Mouse (Mus musculus): ENCODE data around the gene Rnf149. TPM values are rescaled to one million over a fixed set of nuclear protein-coding genes. Genes with fewer than 3 reads are reported as not detected.

The Rnf149 gene
- total and polyA plus RNA-seq, 3 experiments = 12.6 to 32.3 (median 21.5) TPM

DNA sequence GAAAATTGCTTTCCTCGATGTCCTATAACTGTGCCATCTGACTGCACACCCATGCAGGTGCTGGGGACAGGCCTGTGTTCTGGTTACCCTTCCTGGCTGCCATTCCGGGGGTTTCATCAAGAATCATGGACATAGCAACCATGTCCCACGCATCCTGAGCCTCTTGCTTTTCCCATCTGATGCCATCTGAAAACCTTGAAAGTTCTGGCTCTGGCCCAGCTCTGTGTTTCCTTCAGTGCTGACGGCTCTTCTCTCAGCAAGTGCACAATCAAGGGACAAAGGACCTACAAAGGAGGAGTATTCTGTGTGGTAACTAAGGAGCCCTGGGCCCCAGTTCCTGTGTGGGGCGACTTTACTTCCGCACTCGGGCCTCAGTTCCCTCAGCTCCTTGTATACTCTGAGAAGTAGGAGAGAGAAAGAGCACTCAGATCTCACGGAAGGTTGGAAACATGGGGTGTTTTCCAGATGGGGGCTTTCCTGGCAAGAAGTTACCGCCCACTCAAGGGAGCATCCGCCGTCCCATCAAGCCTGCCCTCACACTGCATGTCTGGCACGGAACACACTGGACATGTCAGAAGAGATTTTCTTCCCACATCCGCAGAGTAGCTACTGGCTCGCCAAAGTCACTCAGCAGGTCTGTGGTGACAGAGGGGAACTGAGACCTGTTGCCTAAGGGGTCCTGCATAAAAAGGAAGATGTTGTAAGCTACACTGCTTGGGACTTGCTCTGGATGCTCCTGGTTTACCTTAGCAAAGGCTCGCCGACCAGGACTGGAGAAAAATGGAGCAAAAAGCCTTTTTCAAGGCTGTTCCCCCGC, 74.2 kb downstream of the Rnf149 start:
- no peak overlapping the region for H3K27ac ChIP-seq (ENCODE audit: insufficient read depth, low read depth)
- H3K9ac ChIP-seq (ENCODE audit: insufficient read depth, low read depth) = no peak overlapping the region
- dilution Hi-C loops (cut with MboI; ENCODE audit: extremely low pct_ligation_motif_present, extremely low pct_unique_long_range_greater_than_20kb, low sequenced_read_pairs) = no loop called here
- TF ChIP-seq TBP (conservative IDR thresholded peaks at IDR 0.05; ENCODE audit: low read depth, low read length) (no peak), JUND (conservative IDR thresholded peaks at IDR 0.05; ENCODE audit: low read depth, low read length) (no peak), RAD21 (IDR thresholded peaks at IDR 0.05; ENCODE audit: low read depth, low read length) (no peak), EP300 (IDR thresholded peaks at IDR 0.05; ENCODE audit: low read length) (no peak), MXI1 (IDR thresholded peaks at IDR 0.05; ENCODE audit: low read depth, low read length) (no peak), SIN3A (IDR thresholded peaks at IDR 0.05; ENCODE audit: low read length) (no peak), SMC3 (IDR thresholded peaks at IDR 0.05; ENCODE audit: low read depth, low read length) (no peak), HCFC1 (IDR thresholded peaks at IDR 0.05; ENCODE audit: low read depth, low read length) (no peak), ZMIZ1 (IDR thresholded peaks at IDR 0.05; ENCODE audit: low read depth, low read length) (no peak), MAFK (IDR thresholded peaks at IDR 0.05; ENCODE audit: insufficient replicate concordance, low read length) (no peak), POLR2A (IDR thresholded peaks at IDR 0.05; ENCODE audit: low read depth, low read length) (no peak), ETS1 (conservative IDR thresholded peaks at IDR 0.05; ENCODE audit: low read depth, low read length) (no peak), ELF1 (IDR thresholded peaks at IDR 0.05; ENCODE audit: low read depth, low read length) (no peak), CHD2 (IDR thresholded peaks at IDR 0.05; ENCODE audit: low read length) (no peak), E2F4 (IDR thresholded peaks at IDR 0.05; ENCODE audit: insufficient replicate concordance, low read depth, low read length) (no peak), ZKSCAN1 (IDR thresholded peaks at IDR 0.05; ENCODE audit: borderline replicate concordance, low read depth, low read length) (no peak), ZNF384 (IDR thresholded peaks at IDR 0.05; ENCODE audit: low read depth, low read length) (no peak)
- peaks cover 2% of the 10 kb centered on the region for H3K27me3 ChIP-seq (replicated peaks)
- in situ Hi-C loops (cut with MboI; ENCODE audit: low pct_ligation_motif_present, low pct_unique_long_range_greater_than_20kb, low sequenced_read_pairs) = loop anchor here (5.0 kb wide), 2 partner anchors 46 to 111 kb away; no protein-coding TSS in a partner anchor
- no peaks in the 10 kb centered on the region for H3K4me1 ChIP-seq (ENCODE audit: control insufficient read depth in 1 of 2, insufficient read depth in 2 of 2)
- no peaks in the 10 kb centered on the region for H3K9me3 ChIP-seq (replicated peaks; ENCODE audit: low read length)
- H3K4me2 ChIP-seq (ENCODE audit: insufficient read depth, low read depth, poor library complexity, severe bottlenecking) = no peak overlapping the region
- no peaks in the 10 kb centered on the region for H3K36me3 ChIP-seq (replicated peaks in 1 of 2; ENCODE audit: control insufficient read depth in 1 of 2, insufficient read depth in 1 of 2, low read length in 1 of 2)
- no peak overlapping the region for H3K4me3 ChIP-seq (replicated peaks in 1 of 3; ENCODE audit: low read depth in 2 of 3, low read length in 2 of 3, poor library complexity in 1 of 3)
- DNase-seq (ENCODE audit: extremely low read depth) = no peak
- H3K79me2 ChIP-seq (replicated peaks; ENCODE audit: control insufficient read depth, extremely low read depth, insufficient read depth, poor library complexity, severe bottlenecking) = no peaks in the 10 kb centered on the region

Other genes with a start within 250 kb of the Rnf149 start
- gene Rpl31, start 209.6 kb downstream of the Rnf149 start, total RNA-seq (2012; rRNA removed) = 1,766 and 2,121 TPM in 2 replicates
- gene Rpl31, start 209.6 kb downstream of the Rnf149 start, total RNA-seq (2014; rRNA removed) = 1,044 and 1,145 TPM in 2 replicates
- 795 and 949 TPM in 2 replicates for gene Rpl31, start 209.6 kb downstream of the Rnf149 start, polyA plus RNA-seq (2012; ENCODE audit: insufficient read length, low read depth)
- 0.81 and 0.88 TPM in 2 replicates for gene Tbc1d8, start 98.7 kb downstream of the Rnf149 start, total RNA-seq (2012; rRNA removed)
- gene Tbc1d8, start 98.7 kb downstream of the Rnf149 start, total RNA-seq (2014; rRNA removed) = 0.16 and 0.30 TPM in 2 replicates
- 1.4 and 1.8 TPM in 2 replicates for gene Tbc1d8, start 98.7 kb downstream of the Rnf149 start, polyA plus RNA-seq (2012; ENCODE audit: insufficient read length, low read depth)
- 15.3 and 17.8 TPM in 2 replicates for gene Cnot11, start 42.4 kb downstream of the Rnf149 start, total RNA-seq (2012; rRNA removed)
- gene Cnot11, start 42.4 kb downstream of the Rnf149 start, total RNA-seq (2014; rRNA removed) = 28.6 and 31.8 TPM in 2 replicates
- 29.9 and 34.9 TPM in 2 replicates for gene Cnot11, start 42.4 kb downstream of the Rnf149 start, polyA plus RNA-seq (2012; ENCODE audit: insufficient read length, low read depth)
- not detected in 2 replicates for gene Creg2, start 74.1 kb upstream of the Rnf149 start, total RNA-seq (2012; rRNA removed)
- gene Creg2, start 74.1 kb upstream of the Rnf149 start, total RNA-seq (2014; rRNA removed) = not detected in 2 replicates
- gene Creg2, start 74.1 kb upstream of the Rnf149 start, polyA plus RNA-seq (2012; ENCODE audit: insufficient read length, low read depth) = not detected in 2 replicates
- gene Rfx8, start 143.6 kb upstream of the Rnf149 start, total RNA-seq (2012; rRNA removed) = not detected in 2 replicates
- not detected in 2 replicates for gene Rfx8, start 143.6 kb upstream of the Rnf149 start, total RNA-seq (2014; rRNA removed)
- gene Rfx8, start 143.6 kb upstream of the Rnf149 start, polyA plus RNA-seq (2012; ENCODE audit: insufficient read length, low read depth) = not detected in 2 replicates
- gene Gm3646, start 227.9 kb upstream of the Rnf149 start, total RNA-seq (2012; rRNA removed) = not detected in 2 replicates
- gene Gm3646, start 227.9 kb upstream of the Rnf149 start, total RNA-seq (2014; rRNA removed) = not detected in 2 replicates
- not detected in 2 replicates for gene Gm3646, start 227.9 kb upstream of the Rnf149 start, polyA plus RNA-seq (2012; ENCODE audit: insufficient read length, low read depth)